Mouse (Mus musculus) lung, postnatal 14 days (tissue): ENCODE measurements around the gene Exoc3l.
"Not testable (repeated sequence)": the region's sequence is repeated elsewhere in the genome, so short reads cannot be mapped to it uniquely, and the experiment has no call there.

Experiments
- DNase-seq: peaks from one replicate; pipeline ENCODE4 v3.0.0; 2021

Gene Exoc3l

DNA sequence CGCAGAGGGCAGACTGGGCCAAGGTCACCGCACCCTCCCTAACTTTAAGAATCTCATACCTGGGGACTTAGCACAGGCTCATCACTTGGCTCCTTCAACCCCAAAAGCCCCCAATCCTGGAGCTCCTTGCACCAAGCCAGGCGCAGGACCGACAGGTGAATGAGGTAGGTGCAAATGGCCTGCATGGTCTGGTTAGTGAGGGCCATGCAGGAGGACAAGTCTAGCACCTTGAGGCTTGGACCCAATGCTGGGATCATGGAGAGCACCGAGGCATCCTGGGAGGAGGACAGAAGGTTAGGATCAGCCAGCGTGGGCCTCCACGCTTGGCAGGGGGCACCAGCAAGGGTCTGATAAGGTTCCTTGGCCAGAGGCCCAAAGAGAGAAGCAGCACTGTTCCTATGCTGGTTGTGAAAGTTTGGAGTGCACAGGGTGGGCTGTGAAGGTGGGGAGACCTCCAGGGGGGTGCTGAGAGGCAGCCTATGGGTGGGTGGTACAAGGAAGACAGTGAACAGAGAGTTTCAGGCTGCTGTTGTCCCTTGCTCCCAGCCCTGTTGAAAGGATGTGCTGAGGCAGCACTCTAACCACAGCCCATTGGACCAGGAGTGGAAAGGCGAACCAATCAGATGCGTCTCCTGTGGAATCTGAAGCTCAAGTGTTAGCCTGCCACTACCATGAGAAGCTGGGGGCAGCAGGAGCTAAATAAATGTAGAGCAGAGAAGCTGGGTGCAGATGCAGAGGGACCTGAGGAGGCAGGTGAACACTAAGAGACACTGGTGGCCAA lies 17.9 kb upstream of the Exoc3l start:
- DNase-seq = no peak

DNA sequence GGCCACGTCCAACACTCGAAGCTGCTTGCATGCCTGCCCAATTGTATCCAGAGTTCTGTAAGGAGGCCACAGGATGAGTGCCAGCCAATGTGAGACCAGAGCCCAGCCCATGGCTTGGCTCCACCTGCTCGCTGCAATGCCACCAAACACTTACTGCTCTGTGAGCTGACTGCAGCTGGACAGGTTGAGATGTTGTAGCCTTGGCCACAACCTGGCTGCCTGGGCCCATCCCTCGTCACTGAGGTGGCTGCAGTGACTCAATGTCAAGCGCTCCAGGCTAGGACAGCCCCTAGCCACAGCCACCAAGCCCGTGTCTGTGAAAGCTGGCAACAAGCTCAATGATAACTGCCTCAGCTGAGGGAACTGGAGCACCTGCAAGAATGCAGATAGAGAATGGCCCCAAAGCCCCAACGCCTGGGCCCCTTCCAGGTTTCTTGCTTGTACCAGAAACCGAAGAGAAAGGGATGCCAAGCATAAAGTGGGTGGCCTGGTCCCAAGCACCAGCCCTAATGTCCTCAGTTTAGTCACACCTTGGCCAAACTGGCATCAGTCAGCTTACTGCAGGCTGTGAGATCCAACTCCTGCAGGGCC lies 17.1 kb upstream of the Exoc3l start:
- DNase-seq = no peak

DNA sequence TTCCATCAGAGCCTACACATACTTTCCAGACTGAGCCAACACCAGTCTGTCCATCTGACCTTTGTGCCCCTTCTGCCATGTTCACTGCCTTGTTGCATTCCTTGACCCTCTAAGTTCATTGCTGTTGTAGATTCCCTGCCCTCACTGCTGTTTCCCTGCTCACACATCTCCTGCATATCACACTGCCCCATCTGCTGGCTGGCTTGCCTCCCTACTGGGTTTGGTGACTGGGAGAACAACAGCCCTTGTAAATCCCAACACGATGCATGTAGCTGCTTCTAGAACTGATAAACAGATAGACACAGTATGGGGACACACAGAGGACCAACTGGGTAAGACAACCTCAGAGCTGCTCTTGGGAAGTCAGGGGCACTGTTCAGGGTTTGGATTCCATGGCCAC lies 15.8 kb upstream of the Exoc3l start:
- DNase-seq = no peak

DNA sequence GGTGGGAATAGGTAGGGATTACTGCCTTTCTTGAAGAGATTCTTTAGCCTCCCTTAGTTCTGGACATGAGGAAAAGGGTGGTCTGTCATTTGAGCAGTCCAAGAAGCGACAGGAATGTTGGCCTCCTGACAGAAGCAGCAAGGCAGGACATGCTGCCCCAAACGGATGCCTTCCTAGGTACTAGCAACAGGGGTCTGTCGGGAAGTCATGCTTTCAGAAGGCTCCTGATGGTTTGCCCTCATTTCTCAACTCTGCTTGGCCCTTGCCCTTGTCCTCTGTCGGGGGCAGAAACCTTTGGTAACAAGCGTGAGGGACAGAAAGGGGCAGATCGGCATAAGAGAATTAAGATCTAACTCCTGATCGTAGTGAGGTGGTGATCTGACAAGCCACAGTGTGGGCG lies 14.2 kb upstream of the Exoc3l start:
- no peak for DNase-seq

DNA sequence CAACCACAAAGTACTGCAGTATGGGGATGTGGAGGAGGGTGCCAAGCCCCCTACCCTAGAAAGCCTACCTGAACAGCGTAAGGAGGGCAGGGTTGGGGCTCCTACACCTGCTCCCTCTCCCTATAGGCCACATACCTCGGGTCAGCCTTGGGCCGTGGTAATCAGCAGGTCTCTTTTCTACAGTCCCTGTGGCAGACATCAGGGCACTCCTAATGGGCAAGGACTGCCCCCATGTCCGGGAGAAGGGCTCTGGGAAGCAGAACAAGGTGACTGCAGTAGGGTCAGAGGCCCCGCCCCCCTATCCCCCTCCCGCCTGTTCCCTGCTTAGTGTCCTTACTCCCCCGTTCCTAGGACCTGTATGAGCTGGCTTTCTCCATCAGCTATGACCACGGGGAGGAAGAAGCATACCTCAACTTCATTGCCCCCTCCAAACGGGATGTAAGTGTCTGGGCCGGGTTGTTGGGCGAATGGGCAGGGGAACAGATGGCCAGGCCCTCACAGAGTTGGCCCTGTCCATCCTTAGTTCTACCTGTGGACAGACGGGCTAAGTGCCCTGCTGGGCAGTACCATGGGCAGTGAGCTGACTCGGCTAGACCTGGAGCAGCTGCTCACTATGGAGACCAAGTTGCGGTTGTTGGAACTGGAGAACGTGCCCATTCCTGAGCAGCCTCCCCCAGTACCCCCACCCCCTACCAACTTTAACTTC lies 13.4 kb upstream of the Exoc3l start:
- DNase-seq = no peak

DNA sequence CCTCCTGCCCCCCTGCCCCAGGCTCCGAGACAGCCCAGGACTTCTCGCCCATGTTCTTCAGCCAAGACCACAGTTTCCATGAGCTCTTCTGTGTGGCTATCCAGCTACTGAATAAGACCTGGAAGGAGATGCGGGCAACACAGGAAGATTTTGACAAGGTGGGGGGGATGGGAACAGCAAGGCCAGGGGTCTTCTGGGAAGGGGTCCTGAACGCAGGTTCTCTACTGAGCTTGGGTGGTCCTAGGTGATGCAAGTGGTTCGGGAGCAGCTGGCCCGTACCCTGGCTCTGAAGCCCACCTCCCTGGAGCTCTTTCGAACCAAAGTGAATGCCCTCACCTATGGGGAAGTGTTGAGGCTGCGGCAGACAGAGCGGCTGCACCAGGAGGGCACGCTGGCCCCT lies 12.5 kb upstream of the Exoc3l start:
- DNase-seq = no peak

DNA sequence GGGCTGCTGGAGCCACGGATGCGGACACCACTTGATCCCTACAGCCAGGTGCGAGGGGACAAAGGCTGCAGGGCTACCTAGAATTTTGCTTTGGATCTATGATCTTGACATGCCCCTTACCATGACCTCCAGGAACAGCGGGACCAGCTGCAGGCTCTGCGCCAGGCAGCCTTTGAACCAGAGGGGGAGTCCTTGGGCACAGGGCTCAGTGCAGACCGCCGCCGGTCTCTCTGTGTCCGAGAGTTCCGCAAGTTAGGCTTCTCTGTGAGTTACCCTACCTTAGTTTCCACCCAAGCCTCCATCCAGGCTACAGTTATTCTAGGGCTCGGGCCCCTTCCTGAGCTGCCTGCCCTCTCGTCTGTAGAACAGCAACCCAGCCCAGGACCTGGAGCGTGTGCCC lies 11.8 kb upstream of the Exoc3l start:
- DNase-seq = no peak

DNA sequence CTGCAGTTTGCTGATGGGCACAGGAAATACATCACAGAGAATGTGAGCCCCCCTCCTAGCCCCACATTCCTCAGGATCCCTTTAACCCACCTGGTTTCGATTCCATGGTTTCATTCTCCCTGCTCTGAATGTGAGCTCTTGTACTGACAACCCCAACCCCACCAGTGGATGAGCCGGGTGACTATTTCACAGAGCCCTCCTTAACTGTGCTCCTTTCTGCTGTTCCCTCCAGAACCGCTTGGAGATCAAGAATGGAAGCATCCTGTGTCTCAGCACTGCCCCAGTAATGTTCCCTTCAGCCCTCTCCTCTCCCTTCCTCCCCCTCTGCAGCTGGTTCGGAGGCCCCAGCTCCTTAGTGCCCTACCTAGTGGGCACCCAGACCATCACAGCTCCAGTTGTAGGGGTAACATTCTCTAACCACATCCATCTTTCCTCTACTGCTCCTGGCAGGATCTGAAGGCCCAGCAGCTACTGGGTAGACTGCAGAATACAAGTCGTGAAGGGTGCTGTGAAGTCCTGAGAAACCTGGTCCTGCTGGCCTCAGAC lies 10.3 kb upstream of the Exoc3l start:
- DNase-seq = no peak

DNA sequence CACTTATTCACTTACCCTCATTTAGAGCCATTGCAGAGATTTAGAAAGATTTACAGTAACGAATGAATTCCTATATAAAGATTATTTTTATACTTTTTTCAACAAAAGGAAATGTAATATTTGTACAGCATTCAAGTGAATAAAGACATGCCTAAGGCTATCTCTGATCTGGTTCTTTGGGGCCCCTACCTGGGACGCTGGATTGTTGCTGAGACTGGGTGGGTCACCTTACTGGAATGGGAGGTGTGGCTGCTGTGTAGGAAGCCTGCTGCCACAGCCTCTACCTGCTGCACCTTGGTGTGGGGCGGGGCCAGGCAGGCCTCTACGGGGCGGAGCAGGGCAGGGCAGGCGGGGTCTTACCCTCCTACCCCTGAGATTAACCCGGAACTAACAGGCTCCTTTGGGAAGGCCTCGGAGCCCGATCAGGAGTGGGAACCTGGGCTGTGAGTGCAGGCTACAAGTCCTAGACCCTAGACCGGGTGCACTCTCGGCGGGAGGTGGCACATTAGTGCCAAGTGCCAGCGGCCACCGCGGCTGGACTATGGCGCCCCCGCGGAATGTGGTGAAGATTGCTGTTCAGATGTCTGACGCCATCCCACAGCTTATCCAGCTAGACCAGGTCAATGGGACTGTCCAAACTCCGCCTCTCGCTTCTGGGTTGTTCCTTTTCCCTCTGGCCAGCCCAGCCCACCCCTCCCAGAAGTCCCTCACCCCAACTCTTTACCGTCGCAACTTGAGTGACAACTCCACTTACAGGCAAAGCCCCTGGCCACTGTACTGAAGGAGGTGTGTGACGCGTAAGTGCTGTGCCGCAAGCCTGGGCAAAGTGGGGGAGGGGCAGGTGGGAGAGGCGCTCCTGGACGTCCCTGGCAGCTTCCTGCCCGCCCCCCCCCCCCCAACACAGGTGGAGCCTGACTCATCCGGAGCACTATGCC lies 9.6 kb upstream of the Exoc3l start, which contains the start of gene Elmo3:
TSS of gene Elmo3 (plus strand) at position 391 of the 935 bp plus-strand sequence.
- DNase-seq = peak; percentile 70

DNA sequence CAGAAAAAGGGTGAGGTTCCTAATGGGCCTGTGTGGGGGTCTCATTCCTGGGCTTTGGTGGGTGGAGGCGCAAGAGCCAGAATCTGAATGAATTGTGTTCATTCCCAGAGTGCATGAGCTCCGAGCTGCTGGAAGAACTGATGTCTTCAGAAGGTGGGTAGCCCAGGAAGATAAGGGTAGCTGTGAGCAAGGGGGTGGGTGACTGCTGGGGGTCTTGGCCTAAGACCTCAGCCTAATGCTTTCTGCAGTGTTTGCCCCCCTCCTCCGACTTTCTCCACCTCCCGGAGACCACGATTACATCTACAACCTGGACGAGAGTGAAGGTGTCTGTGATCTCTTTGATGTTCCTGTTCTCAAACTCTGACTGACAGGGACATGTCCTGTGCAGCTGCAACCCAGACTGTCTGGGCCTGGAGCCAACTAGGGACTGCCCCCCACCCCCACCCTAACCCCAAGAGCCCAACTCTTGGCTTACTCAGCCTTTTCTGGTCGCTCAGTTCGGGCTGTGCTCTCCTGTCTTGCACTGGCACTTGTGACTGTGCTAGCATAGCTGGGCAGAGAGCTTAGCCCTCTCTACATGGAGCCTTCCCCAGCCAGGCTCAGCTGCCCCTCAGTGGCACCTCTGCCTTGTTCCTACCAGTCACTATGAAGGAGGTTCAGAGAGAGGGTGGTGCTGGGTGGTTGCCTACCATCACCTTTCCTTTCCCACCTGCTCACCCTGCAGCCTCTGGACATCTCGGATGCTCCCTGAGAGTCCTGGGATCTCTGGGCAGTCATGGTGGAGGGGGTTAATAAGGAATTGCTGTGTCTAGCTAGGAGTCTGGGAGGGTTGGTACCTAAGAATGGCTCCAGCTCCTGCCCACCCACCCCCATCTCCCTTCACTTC lies 8.7 kb upstream of the Exoc3l start:
- no peak for DNase-seq

DNA sequence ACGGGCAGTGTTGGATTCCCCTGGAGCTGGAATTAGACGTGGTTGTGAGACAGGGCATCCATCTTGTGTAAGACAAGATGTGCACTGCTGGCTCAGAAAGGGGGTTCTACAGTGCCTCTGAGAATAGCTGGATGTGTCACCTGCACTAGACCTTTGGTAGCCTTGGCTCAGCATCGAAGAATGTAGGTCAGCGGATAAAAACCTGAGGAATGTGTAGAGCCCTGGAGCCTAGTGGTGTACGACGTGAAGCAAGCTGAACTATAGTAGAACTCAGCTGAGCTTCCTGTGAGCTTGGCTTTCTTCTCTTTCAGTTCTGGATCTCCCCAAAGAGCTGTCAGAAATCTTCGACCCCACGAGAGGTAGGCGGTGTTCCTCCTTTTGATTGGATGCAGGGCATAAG lies 8.0 kb upstream of the Exoc3l start:
- no peak for DNase-seq

DNA sequence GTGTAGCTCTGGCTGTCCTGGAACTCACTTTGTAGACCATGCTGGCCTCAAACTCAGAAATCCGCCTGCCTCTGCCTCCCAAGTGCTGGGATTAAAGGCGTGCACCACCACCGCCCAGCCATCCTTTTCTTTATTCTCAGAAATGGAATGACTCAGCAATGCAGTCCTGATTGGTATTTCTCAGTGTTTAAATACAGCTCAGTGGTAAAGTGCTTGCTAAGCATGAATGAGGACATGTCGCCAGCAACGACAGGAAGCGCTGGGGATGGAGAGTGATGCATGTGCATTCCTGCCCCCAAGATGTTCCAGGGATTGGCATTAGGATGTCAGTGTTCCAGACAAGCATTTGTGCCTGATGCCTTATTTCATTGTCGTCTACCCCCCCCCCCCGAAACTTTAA lies 7.5 kb upstream of the Exoc3l start:
- DNase-seq = no peak

DNA sequence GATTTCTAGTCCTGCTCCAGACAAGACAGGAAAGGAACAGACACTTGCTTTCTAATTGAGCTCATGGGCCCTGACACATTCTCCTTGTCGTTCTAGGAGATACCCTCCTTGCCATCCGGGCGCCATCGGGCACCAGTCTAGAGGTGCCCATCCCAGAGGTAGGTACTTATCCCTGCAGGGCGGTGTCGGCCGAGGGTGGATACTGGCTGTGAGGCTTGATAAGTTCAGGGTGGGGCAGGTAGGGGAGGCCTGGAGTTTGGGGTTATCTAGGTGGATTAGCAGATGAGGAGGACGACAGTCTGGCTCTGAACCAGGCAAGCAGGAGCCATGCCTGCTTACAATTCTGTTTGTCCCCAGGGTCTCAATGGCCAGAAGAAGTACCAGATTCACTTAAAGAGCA lies 4.1 kb upstream of the Exoc3l start:
- DNase-seq = no peak

DNA sequence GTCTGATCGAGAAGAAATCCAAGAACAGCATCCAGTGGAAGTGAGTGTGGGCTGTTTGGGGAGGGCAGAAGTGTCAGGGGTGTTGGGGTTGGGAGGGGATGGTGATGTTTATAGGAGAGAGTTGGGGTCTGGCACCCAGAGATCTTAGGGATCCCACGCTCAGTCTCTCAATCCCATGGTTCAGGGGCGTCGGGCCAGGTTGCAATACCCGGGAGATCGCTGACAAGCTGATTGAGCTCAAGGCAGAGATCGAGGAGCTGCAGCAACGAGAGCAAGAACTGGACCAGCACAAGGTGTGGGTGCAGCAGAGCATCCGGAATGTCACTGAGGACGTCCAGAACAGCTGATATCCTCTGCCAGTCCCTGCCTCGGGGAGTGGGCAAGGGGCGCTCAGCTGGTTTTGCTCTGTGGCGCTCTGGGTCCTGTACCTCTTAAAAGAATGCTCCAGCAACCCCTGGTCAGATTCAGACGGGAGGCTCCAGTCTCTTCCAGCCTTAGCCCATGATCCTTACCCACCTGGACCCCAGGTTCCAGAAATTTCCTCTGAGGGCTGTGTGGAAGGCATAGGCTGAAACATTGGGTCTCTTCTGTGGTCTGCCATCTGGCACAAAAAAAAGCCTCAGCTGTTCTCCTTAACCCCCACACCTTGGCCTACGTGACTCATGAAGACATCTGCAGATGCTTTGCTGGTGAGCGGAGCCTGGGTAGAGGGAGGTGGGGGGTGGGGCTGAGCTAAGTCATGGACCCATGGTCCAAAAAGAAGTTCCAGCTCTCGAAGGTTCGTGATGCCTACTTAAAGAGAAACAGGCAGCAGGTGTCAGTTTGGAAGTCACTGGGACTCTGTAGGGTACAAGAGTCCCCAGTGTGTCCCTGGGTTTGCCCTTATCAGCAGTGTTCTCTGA lies 2.7 kb upstream of the Exoc3l start:
- no peak for DNase-seq

DNA sequence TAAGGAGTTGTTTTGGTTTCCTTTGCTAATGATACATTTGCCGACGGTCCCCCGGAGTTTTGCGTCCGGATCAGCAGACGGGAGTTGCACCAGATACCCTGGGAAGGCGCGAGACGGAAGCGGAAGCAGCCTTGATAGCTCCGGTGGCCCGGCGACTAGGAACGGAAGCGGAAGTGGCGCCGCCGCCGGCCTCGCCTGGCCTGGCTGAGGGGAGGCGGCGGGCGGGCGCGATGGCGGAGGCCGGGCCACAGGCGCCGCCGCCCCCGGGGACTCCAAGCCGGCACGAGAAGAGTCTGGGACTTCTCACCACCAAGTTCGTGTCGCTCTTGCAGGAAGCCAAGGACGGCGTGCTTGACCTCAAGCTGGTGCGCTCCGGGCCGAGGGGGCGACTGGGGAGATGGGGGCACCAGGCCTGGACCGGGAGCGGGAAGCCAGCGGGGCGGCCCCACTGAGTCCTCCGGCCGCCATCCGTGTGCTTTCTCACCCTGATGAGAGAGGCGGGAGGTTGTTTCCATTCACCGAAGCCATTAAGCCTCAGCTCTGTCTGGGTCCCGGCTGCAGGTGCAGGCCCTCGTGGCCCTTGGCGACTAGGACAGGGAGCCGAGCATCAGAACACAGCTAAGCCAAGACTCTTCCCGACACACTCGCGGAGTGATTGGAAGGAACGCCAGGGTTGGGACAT lies 1.8 kb upstream of the Exoc3l start, which contains the start of gene E2f4:
TSS of gene E2f4 (plus strand) at position 153 of the 682 bp plus-strand sequence.
- peak; percentile 94 for DNase-seq

DNA sequence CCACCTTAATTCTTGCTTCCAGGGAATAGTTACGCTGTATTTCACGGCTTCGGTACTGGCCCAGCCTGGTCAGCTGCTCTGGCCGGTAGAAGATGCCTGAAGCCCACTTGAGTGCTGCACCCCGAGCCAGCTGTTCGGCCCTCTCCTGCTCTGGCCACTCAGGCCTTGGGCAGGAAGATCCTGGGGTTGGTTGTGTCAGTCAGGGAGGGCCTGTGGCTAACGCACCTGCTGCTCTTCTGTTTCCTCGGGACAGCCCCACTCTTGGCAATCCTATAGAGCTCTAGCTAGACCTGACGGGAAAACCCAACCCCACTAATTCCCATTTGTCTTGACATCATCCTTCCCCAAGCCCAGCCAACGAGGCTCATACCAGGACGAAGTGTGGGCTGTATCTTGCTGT lies 645 bp downstream of the Exoc3l start:
- DNase-seq = no peak

DNA sequence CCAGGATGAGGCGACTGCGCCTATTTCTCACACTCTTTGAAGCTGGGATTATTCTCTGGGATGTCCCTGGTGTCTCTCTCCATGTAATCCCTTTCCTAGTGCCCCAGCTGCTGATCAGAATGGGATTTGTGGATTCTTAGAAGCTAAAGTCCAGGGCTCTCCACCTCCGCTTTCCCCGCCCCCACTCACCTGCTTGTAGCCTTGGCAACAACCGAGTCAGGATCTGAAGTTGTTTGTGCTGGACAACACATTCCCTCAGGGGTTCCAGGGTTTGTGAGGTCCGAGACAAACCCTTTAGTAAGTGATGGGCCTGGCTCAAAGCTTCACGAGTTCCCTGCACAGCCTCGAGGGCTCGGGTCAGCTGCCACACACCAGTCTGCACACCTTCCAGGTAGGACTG lies 1.1 kb downstream of the Exoc3l start:
- DNase-seq = no peak

DNA sequence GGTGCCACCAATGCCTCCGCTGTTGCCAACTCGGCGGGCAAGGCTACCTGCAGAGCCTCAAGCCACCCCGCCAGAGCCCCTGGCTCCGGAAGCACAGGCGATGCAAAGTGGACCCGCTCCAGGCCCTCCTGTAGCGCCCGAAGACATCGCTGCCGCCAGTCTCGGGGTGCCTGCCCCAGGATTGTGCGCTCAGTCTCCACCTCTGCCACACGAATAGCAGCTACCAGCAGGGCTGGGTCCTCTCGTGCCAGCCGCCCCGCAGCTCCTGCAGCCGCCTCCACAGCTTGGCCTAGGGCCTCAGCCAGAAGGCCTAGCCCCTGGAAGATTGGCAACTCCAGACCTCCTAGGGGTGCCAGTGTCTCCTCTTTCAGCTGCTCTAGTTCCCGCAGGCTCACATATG lies 2.5 kb downstream of the Exoc3l start:
- DNase-seq = no peak

DNA sequence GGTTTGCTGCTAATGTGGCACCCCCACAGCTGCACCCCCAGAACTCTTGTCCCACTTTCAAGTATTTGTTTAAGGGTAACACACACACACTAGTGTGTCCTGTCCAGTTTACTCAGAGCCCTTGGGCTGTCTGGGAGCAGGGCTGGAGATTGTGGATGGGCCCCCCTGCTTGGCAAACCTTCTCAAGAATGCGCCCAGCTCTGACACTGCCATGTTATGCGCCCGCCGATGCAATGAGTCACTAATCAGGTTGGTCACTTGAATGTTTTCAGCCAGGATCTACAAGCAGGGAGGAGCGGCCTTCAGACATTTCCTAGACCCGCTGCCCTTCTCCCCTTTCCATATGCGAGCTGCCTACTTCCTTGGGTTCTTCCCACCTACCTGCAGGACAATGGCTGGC lies 3.4 kb downstream of the Exoc3l start:
- no peak for DNase-seq

DNA sequence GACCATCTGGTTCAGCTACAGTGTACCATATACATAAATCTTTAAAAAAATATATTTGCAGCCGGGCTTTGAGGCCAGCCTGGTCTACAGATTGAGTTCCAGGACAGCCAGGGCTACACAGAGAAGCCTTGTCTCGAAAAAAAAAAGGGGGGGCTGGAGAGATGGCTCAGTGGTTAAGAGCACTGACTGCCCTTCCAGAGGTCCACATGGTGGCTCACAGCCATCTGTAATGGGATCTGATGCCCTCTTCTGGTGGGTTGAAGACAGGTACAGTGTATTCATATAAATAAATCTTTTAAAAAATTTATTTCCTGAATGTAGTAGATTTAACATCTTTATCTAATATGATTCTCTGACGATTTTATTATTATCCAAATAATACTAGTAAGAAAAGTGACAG lies 4.1 kb downstream of the Exoc3l start:
- DNase-seq = not testable (repeated sequence)
